Mouse (Mus musculus): ENCODE results near the gene Ube2v1.

- TF ChIP-seq CTCF (conservative IDR thresholded peaks at IDR 0.05; ENCODE audit: low read length) (no peak), NANOG (IDR thresholded peaks at IDR 0.05; ENCODE audit: borderline replicate concordance, low read length) (no peak)
Observed at GRCm38 (mm10) chr2:167617034-167617433, 14.9 kb downstream of the Ube2v1 start.

Data from E14TG2a.4 (cell line).